Mouse (Mus musculus): ENCODE measurements at regions not wholly inside any gene's neighbourhood (a gene's known extent, or its start where the extent isn't known, plus 50 kb on each side); places are given as distances from the start of the nearest gene placed in this dataset.

- TF ChIP-seq CTCF (IDR thresholded peaks at IDR 0.05; ENCODE audit: low read depth, low read length) (no peak), GATA1 (IDR thresholded peaks at IDR 0.05; ENCODE audit: borderline replicate concordance, low read length) (no peak), TAL1 (conservative IDR thresholded peaks at IDR 0.05; ENCODE audit: low read depth, low read length) (no peak), POLR2AphosphoS5 (IDR thresholded peaks at IDR 0.05; ENCODE audit: insufficient replicate concordance, low read depth, low read length) (no peak)
These were observed 180.6 kb downstream of the Thbs2 start for GRCm38 (mm10) chr17:14513454-14513853.
